Mouse (Mus musculus): ENCODE data around the gene Rabepk. TPM values are rescaled to one million over a fixed set of nuclear protein-coding genes. Genes with fewer than 3 reads are reported as not detected.
"Not testable (repeated sequence)": the region's sequence is repeated elsewhere in the genome, so short reads cannot be mapped to it uniquely, and the experiment has no call there.

Gene Rabepk
- polyA plus RNA-seq (2016; fragmentation: Nextera tagmentation; extraction: Ambion mirVana) = 24.8 and 27.4 TPM in 2 replicates

GRCm38 (mm10) chr2:34799357-34800256 lies at the start of gene Rabepk:
Gene Rabepk, minus strand, starts transcription at chr2:34799912.
- no peaks in the 10 kb centered on the region for H3K27me3 ChIP-seq
- H3K36me3 ChIP-seq = peaks cover 9% of the 10 kb centered on the region
- H3K4me3 ChIP-seq = peak within 1 kb of the TSS; percentile 66
- H3K9me3 ChIP-seq (replicated peaks) = no peaks in the 10 kb centered on the region
- H3K27ac ChIP-seq = peak within 1 kb of the TSS; percentile 60
- ATAC-seq (ENCODE audit: low FRiP score) = peak; percentile 64
- 5% methylated on average over 43 of the region's 44 CpGs for WGBS
- H3K4me2 ChIP-seq (replicated peaks) = peak within 1 kb of the TSS; percentile 78
- peaks cover 14% of the 10 kb centered on the region for H3K4me1 ChIP-seq
- peak within 1 kb of the TSS; percentile 69 for H3K9ac ChIP-seq

DNA sequence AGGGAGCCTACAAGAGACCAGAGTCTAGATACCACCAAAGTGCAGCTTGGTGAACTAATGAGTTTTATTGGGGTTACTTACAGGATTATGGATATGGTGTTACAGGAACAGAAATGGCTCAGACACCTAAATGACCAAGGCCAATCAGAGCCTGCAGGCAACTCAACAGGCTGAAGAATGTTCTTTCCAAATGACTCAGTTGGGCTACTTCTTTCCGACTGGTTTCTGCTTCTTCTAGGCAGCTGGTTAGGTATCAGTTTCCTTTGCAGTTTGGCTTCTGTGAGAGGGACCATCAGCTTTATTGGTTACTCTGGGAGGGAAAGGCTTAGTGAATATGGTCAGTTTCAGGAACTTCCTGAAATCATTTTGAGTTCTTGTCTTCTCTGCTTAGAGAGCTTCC lies 48.0 kb upstream of the Rabepk start:
- Histone ChIP-seq H3K27me3 (no peaks in the 10 kb centered on the region), H3K27ac (no peak overlapping the region), H3K36me3 (peaks cover 37% of the 10 kb centered on the region), H3K9me3 (replicated peaks) (no peaks in the 10 kb centered on the region), H3K9ac (no peak overlapping the region), H3K4me2 (replicated peaks) (no peak overlapping the region), H3K4me3 (no peak overlapping the region), H3K4me1 (no peaks in the 10 kb centered on the region)
- 89% methylated on average over 1 of the region's 1 CpGs for WGBS
- ATAC-seq (ENCODE audit: low FRiP score) = no peak

- Histone ChIP-seq H3K27me3 (no peaks in the 10 kb centered on the region), H3K4me2 (replicated peaks) (no peak overlapping the region), H3K9ac (no peak overlapping the region), H3K4me1 (no peaks in the 10 kb centered on the region), H3K4me3 (no peak overlapping the region), H3K27ac (no peak overlapping the region), H3K9me3 (replicated peaks) (no peaks in the 10 kb centered on the region), H3K36me3 (no peaks in the 10 kb centered on the region)
- no peak for ATAC-seq (ENCODE audit: low FRiP score)
- 90% methylated on average over 11 of the region's 11 CpGs for WGBS
Measured at GRCm38 (mm10) chr2:34843211-34843939, 43.7 kb upstream of the Rabepk start.

GRCm38 (mm10) chr2:34841706-34842105 lies 42.0 kb upstream of the Rabepk start:
- WGBS = 94% methylated on average over 8 of the region's 8 CpGs
- H3K27ac ChIP-seq = no peak overlapping the region

DNA sequence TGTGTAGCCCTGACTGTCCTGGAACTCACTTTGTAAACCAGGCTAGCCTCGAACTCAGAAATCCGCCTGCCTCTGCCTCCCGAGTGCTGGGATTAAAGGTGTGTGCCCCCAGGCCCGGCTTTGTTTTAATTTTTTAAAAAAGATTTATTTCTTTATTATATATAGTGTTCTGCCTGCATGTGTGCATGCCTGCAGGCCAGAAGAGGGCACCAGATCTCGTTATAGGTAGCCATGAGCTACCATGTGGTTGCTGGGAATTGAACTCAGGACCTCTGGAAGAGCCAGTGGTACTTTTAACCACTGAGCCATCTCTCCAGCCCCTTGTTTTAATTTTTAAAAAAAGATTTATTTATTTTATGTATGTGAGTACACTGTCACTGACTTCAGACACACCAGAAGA lies 40.4 kb upstream of the Rabepk start:
- not testable (repeated sequence) for H3K4me2 ChIP-seq (replicated peaks); H3K27ac ChIP-seq; H3K27me3 ChIP-seq; H3K9me3 ChIP-seq (replicated peaks); H3K4me1 ChIP-seq; H3K4me3 ChIP-seq; H3K9ac ChIP-seq; ATAC-seq (ENCODE audit: low FRiP score); H3K36me3 ChIP-seq
- WGBS = 85% methylated on average over 5 of the region's 5 CpGs

More at GRCm38 (mm10) chr2:34841706-34842105, 42.0 kb upstream of the Rabepk start:
- H3K9ac ChIP-seq = no peak overlapping the region
- no peaks in the 10 kb centered on the region for H3K4me1 ChIP-seq
- 0 out of 2 replicates have a peak, but pooled peaks cover 3% of the 10 kb centered on the region for H3K27me3 ChIP-seq
- H3K4me2 ChIP-seq (replicated peaks) = no peak overlapping the region
- H3K9me3 ChIP-seq (replicated peaks) = no peaks in the 10 kb centered on the region
- no peak overlapping the region for H3K4me3 ChIP-seq
- no peak for ATAC-seq (ENCODE audit: low FRiP score)
- H3K36me3 ChIP-seq = no peaks in the 10 kb centered on the region

DNA sequence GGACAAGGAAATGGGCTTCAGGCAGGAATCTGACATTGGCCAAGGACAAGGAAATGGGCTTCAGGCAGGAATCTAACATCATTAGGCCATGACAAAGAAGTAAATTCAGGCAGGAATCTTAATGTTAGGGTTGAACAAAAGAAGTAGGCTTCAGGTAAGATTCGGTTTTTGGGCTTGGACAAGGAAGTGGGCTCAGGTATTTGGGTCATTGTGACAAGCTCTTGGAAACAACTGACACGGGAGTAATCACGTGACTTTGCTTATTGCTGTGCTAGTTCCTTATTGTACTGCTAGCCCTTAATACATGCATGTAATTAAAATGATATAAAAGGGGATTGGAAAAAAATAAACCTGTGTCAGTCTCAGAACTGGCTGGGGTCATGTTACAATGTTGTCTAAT lies 36.0 kb upstream of the Rabepk start:
- no peak overlapping the region for H3K4me2 ChIP-seq (replicated peaks)

GRCm38 (mm10) chr2:34833624-34834023 lies 33.9 kb upstream of the Rabepk start:
- H3K9me3 ChIP-seq (replicated peaks) = no peaks in the 10 kb centered on the region
- no peak overlapping the region for H3K4me3 ChIP-seq
- WGBS = 89% methylated on average over 17 of the region's 17 CpGs
- 0 out of 2 replicates have a peak, but pooled peaks cover 8% of the 10 kb centered on the region for H3K27me3 ChIP-seq
- H3K4me1 ChIP-seq = no peaks in the 10 kb centered on the region
- no peak overlapping the region for H3K27ac ChIP-seq
- H3K4me2 ChIP-seq (replicated peaks) = no peak overlapping the region
- no peaks in the 10 kb centered on the region for H3K36me3 ChIP-seq
- no peak for ATAC-seq (ENCODE audit: low FRiP score)
- no peak overlapping the region for H3K9ac ChIP-seq

More for the DNA sequence above, 36.0 kb upstream of the Rabepk start:
- H3K27ac ChIP-seq = no peak overlapping the region
- 0 out of 2 replicates have a peak, but pooled peaks cover 3% of the 10 kb centered on the region for H3K27me3 ChIP-seq
- H3K36me3 ChIP-seq = no peaks in the 10 kb centered on the region
- no peaks in the 10 kb centered on the region for H3K9me3 ChIP-seq (replicated peaks)
- H3K4me3 ChIP-seq = no peak overlapping the region
- no peaks in the 10 kb centered on the region for H3K4me1 ChIP-seq
- no peak for ATAC-seq (ENCODE audit: low FRiP score)
- WGBS = 76% methylated on average over 3 of the region's 3 CpGs
- no peak overlapping the region for H3K9ac ChIP-seq

DNA sequence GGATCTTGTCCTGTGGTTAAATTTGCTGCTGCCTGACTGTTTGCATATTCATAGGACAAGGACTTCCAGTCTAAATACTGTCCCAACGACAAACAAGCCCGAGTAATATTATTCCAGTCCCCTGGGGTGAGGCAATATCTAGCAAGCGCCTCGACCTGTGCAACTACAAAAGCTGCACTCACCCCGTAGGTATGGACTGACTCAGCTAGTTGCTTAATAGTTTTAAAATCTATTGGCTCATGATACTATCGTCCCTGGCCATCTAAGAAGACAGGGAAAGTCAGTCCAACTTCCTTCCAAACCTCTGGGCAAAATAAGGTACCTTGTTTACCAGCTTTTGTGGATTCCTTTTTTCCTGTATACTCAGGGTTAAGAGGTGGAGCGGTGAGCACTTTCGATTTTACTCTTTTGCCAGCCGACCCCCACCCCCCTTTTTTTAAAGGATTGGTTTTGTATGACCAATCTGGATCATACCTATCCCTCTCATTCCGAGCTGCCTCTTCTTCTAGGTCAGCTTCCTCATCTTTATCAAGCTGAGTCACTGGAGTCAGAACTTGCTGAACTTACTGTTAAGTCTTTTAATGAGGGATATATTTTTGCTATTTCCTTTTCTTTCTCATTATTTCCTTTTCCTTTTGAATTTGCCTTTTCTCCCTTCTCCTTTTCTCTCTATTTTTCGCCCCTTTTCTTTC lies 33.2 kb upstream of the Rabepk start, which contains the start of gene Gm34653:
Gm34653 (plus strand) TSS at position 242 of the 692 bp plus-strand sequence.
- not testable (repeated sequence) for H3K9me3 ChIP-seq (replicated peaks); H3K4me2 ChIP-seq (replicated peaks); H3K27ac ChIP-seq; H3K9ac ChIP-seq; ATAC-seq (ENCODE audit: low FRiP score); H3K4me1 ChIP-seq; H3K4me3 ChIP-seq; H3K36me3 ChIP-seq
- WGBS = 74% methylated on average over 11 of the region's 11 CpGs
- H3K27me3 ChIP-seq = peaks cover 11% of the 10 kb centered on the region

GRCm38 (mm10) chr2:34830066-34830465 lies 30.4 kb upstream of the Rabepk start:
- not testable (repeated sequence) for H3K9me3 ChIP-seq (replicated peaks); H3K4me3 ChIP-seq; H3K27ac ChIP-seq; H3K4me2 ChIP-seq (replicated peaks); ATAC-seq (ENCODE audit: low FRiP score); H3K4me1 ChIP-seq; H3K9ac ChIP-seq; H3K36me3 ChIP-seq
- WGBS = 94% methylated on average over 17 of the region's 17 CpGs
- peaks cover 11% of the 10 kb centered on the region for H3K27me3 ChIP-seq

GRCm38 (mm10) chr2:34828026-34828425 lies 28.3 kb upstream of the Rabepk start:
- Histone ChIP-seq H3K9me3 (replicated peaks) (no peaks in the 10 kb centered on the region), H3K9ac (no peak overlapping the region), H3K36me3 (no peaks in the 10 kb centered on the region), H3K27ac (no peak overlapping the region), H3K4me1 (peaks cover 17% of the 10 kb centered on the region), H3K4me2 (replicated peaks) (no peak overlapping the region), H3K27me3 (peaks cover 11% of the 10 kb centered on the region), H3K4me3 (no peak overlapping the region)
- ATAC-seq (ENCODE audit: low FRiP score) = no peak
- 83% methylated on average over 1 of the region's 1 CpGs for WGBS

DNA sequence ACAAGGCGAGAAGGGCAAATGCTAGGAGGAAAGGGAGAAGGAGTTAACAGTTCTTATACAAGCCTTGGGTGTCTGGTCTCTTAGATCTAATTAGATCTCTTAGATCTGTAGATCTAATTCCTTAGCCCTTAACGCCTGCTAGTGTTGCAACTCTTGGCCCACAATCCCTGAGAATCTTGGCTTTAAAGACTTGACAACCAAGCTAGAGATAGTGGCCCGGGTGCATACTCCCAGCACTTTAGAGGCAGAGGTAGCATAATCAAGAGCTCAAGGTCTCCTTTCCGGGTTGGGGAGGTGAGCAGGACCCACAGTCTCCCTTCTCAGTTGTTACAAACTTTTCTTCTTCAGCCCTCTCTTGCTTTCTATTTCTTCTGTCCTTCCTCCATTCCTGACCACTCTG lies 27.9 kb upstream of the Rabepk start:
- 94% methylated on average over 4 of the region's 4 CpGs for WGBS

More for the DNA sequence above, 27.9 kb upstream of the Rabepk start:
- H3K27me3 ChIP-seq = peaks cover 11% of the 10 kb centered on the region
- no peaks in the 10 kb centered on the region for H3K9me3 ChIP-seq (replicated peaks)
- H3K9ac ChIP-seq = no peak overlapping the region
- 0 out of 2 replicates have a peak, but pooled peaks cover 2% of the 10 kb centered on the region for H3K36me3 ChIP-seq
- H3K4me1 ChIP-seq = peaks cover 17% of the 10 kb centered on the region
- no peak overlapping the region for H3K4me2 ChIP-seq (replicated peaks)
- no peak overlapping the region for H3K27ac ChIP-seq
- ATAC-seq (ENCODE audit: low FRiP score) = no peak
- H3K4me3 ChIP-seq = no peak overlapping the region
